Mouse (Mus musculus): ENCODE data around the gene Vti1a.

DNA sequence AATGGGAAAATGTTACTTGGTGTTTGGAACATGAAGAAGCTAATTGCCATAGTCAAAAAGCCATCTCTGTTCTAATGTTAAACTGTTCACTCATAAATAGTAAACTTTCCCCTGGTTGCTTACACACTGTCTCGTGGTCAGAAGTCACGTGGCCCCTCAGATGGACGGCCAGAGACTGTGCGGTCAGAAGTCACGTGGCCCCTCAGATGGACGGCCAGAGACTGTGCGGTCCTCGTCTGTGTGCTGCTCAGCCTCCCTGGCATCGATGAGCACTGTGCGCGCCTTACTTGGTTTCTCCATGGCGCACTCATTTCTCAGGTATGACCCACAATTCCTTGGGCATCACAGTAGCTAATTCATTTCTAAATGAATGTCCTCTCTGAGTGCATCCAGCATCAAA lies 20.3 kb downstream of the Vti1a start:
- no peak for TF ChIP-seq CTCF (IDR thresholded peaks at IDR 0.05; ENCODE audit: borderline replicate concordance, insufficient read depth, low read length)
- no peak for TF ChIP-seq POLR2A (IDR thresholded peaks at IDR 0.05; ENCODE audit: low read depth, low read length)
